Mouse (Mus musculus) liver, adult 2 months (tissue): ENCODE measurements around the gene Igdcc3. TPM values are rescaled to one million over a fixed set of nuclear protein-coding genes. Genes with fewer than 3 reads are reported as not detected.

ENCODE experiments used
- DNase-seq: peaks from one replicate; pipeline ENCODE4 v3.0.0-alpha.2; 2011; ENCODE audit warnings: low read depth, low spot score; ENCODE audit errors: extremely low read depth
- H3K27ac ChIP-seq: fragments of 200-500 bp; replicated peaks from 2 replicates; pipeline ENCODE4 v1.5.1; 2012; ENCODE audit warnings: low read depth, mild to moderate bottlenecking, control low read depth, inconsistent platforms, low read length; ENCODE audit not compliant: insufficient read depth
- H3K27me3 ChIP-seq: fragments of 200-500 bp; 2 replicates; pipeline ENCODE4 v1.6.1; 2012; ENCODE audit warnings: mild to moderate bottlenecking, moderate library complexity, low read length, inconsistent platforms; ENCODE audit not compliant: control insufficient read depth, insufficient read depth
- H3K36me3 ChIP-seq: fragments of 200-500 bp; 2 replicates; pipeline ENCODE4 v1.6.1; 2012; ENCODE audit warnings: low read length, inconsistent platforms; ENCODE audit not compliant: control insufficient read depth, insufficient read depth
- H3K4me1 ChIP-seq: fragments of 200-500 bp; 2 replicates; pipeline ENCODE4 v1.6.1; 2011; ENCODE audit warnings: low read length; ENCODE audit not compliant: control insufficient read depth, insufficient read depth
- H3K4me3 ChIP-seq: fragments of 200-500 bp; 2 replicates; pipeline ENCODE4 v1.5.1; 2011; ENCODE audit warnings: low read depth, mild to moderate bottlenecking, control low read depth, low read length, moderate library complexity; ENCODE audit not compliant: insufficient read depth
- H3K79me2 ChIP-seq: fragments of 200-500 bp; 2 replicates; pipeline ENCODE4 v1.6.1; 2012; ENCODE audit warnings: inconsistent platforms, mild to moderate bottlenecking, low read length, moderate library complexity; ENCODE audit not compliant: control insufficient read depth, insufficient read depth
- H3K9ac ChIP-seq: fragments of 200-500 bp; 2 replicates; pipeline ENCODE4 v1.6.1; 2012; ENCODE audit warnings: low read depth, mild to moderate bottlenecking, control low read depth, inconsistent platforms, low read length
- CTCF ChIP-seq: fragments of 200-500 bp; IDR thresholded peaks from 2 replicates; pipeline ENCODE4 v1.5.1; 2011; ENCODE audit warnings: low read depth, low read length, control low read depth
- POLR2A ChIP-seq: fragments of 200-500 bp; IDR thresholded peaks from 2 replicates; pipeline ENCODE4 v1.6.1; 2011; ENCODE audit warnings: low read length, control low read depth; ENCODE audit not compliant: insufficient read depth; ENCODE audit errors: extremely low read depth
- WGBS: fragments of 180-500 bp; shearing (Covaris S2); methylation state at CpG from one replicate; pipeline ENCODE4 v1.1.7; 2018; 5-methylcytosine and 5-hydroxymethylcytosine counted together
- polyA plus RNA-seq: library from polyadenylated mRNA; depleted of rRNA; stranded (reverse); fragments of >200 nt; gene quantifications from 2 replicates; pipeline ENCODE4 v1.2.3, GENCODE M21; 2012
- total RNA-seq: library from RNA; depleted of rRNA; stranded (reverse); fragments of >200 nt; gene quantifications from 2 replicates; pipeline ENCODE4 v1.2.3, GENCODE M21; 2014

The Igdcc3 gene
- total and polyA plus RNA-seq, 2 experiments: not detected

DNA sequence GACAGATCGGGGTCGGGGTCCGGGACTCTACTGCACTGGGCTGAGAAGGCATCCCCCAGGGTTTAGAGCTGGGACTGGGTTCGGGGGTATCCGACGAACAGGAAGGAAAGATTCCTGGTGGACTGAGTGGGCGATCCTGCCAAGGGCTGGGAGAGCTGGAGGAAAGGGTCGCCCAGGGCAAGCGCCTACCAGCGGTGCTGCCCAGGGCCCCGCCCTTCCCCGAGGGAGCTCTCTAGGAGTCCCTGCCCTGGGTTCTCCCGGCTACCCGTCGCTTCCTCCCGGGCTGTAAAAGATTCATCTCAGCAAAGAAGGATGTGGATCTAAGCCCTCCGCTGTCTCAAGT lies 958 bp downstream of the Igdcc3 start:
- Histone ChIP-seq H3K36me3 (no peaks in the 10 kb centered on the region), H3K4me1 (no peaks in the 10 kb centered on the region), H3K27me3 (peaks cover 8% of the 10 kb centered on the region), H3K9ac (no peak overlapping the region), H3K27ac (no peak overlapping the region), H3K79me2 (no peaks in the 10 kb centered on the region), H3K4me3 (peak overlapping the region; percentile 45; the same call in 1 of the 2 replicates)
- TF ChIP-seq CTCF: no peak
- TF ChIP-seq POLR2A: no peak
- WGBS: 3% methylated on average over 17 of the region's 17 CpGs
- no peak for DNase-seq

DNA sequence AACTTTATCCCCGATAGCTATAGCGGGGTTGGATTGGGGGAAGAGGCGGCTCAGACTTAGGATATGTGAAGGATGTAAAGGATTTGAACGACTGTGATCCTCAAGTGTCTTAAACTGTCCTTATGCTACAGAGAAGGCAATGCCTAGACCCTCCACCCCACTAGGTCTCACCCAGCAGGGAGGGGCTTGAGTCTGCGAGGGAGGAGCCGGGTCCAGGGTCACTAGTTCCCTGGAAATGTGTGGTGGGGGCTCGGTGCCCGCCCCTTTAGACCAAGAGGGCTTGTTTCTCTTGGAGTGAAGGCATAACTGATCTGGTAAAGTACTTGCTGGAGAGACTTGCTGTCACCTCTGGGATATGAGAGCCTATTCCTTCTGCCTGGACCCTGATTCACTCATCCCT lies 1.4 kb downstream of the Igdcc3 start:
- H3K27ac ChIP-seq: no peak overlapping the region
- no peak overlapping the region for H3K4me3 ChIP-seq
- no peaks in the 10 kb centered on the region for H3K4me1 ChIP-seq
- no peak overlapping the region for H3K9ac ChIP-seq
- WGBS: 7% methylated on average over 8 of the region's 8 CpGs
- TF ChIP-seq CTCF (no peak), POLR2A (no peak)
- no peaks in the 10 kb centered on the region for H3K36me3 ChIP-seq
- H3K27me3 ChIP-seq: peaks cover 8% of the 10 kb centered on the region
- no peak for DNase-seq
- no peaks in the 10 kb centered on the region for H3K79me2 ChIP-seq

DNA sequence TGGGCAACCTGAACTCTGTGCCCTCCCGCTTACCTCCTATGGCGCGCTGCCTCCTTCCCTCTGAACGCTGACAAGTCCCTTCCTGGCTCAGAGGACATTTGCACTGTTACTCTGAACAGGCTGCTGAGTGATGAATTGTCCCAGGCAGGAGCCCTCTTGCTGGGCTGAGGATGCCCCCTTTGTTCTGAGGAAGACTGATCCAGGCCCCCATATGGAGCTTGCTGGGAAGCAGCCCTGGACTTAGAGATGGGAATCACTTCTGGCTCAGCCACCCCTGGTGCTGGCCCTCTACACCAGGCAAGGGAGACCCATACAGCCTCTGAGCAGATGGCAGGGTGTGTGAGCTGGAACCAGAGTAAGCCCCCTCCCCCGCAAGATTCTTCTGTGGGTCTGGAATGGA lies 5.0 kb downstream of the Igdcc3 start:
- H3K27ac ChIP-seq: no peak overlapping the region
- 90% methylated on average over 5 of the region's 5 CpGs for WGBS
- no peaks in the 10 kb centered on the region for H3K4me1 ChIP-seq
- H3K4me3 ChIP-seq: no peak overlapping the region
- no peak for DNase-seq
- H3K36me3 ChIP-seq: no peaks in the 10 kb centered on the region
- TF ChIP-seq POLR2A (no peak), CTCF (no peak)
- H3K9ac ChIP-seq: no peak overlapping the region
- no peaks in the 10 kb centered on the region for H3K79me2 ChIP-seq
- peaks cover 6% of the 10 kb centered on the region for H3K27me3 ChIP-seq

- H3K4me3 ChIP-seq: no peak overlapping the region
- no peak overlapping the region for H3K27ac ChIP-seq
- no peaks in the 10 kb centered on the region for H3K27me3 ChIP-seq
- no peak overlapping the region for H3K9ac ChIP-seq
- H3K79me2 ChIP-seq: no peaks in the 10 kb centered on the region
- H3K4me1 ChIP-seq: no peaks in the 10 kb centered on the region
- no peaks in the 10 kb centered on the region for H3K36me3 ChIP-seq
- no peak for DNase-seq
- TF ChIP-seq CTCF (no peak), POLR2A (no peak)
- WGBS: 85% methylated on average over 7 of the region's 7 CpGs
Observed at GRCm38 (mm10) chr9:65148507-65148906, 7.5 kb downstream of the Igdcc3 start.

- 76% methylated on average over 6 of the region's 6 CpGs for WGBS
- Histone ChIP-seq H3K27me3 (no peaks in the 10 kb centered on the region), H3K4me1 (no peaks in the 10 kb centered on the region), H3K27ac (no peak overlapping the region), H3K79me2 (no peaks in the 10 kb centered on the region), H3K9ac (no peak overlapping the region), H3K36me3 (no peaks in the 10 kb centered on the region), H3K4me3 (no peak overlapping the region)
- TF ChIP-seq CTCF: no peak
- no peak for TF ChIP-seq POLR2A
- no peak for DNase-seq
Observed at GRCm38 (mm10) chr9:65152711-65153330, 11.8 kb downstream of the Igdcc3 start.

GRCm38 (mm10) chr9:65153331-65153711 lies 12.3 kb downstream of the Igdcc3 start:
- TF ChIP-seq POLR2A (no peak), CTCF (no peak)
- Histone ChIP-seq H3K4me1 (no peaks in the 10 kb centered on the region), H3K79me2 (no peaks in the 10 kb centered on the region), H3K36me3 (no peaks in the 10 kb centered on the region), H3K27me3 (no peaks in the 10 kb centered on the region), H3K27ac (no peak overlapping the region), H3K9ac (no peak overlapping the region), H3K4me3 (no peak overlapping the region)
- DNase-seq: no peak
- 52% methylated on average over 5 of the region's 5 CpGs for WGBS
